Mouse (Mus musculus) hindbrain, embryonic 16.5 days (tissue): ENCODE measurements around the gene 1700025G04Rik. TPM values are rescaled to one million over a fixed set of nuclear protein-coding genes. Genes with fewer than 3 reads are reported as not detected.

ENCODE experiments used
- ATAC-seq: fragments of 200-750 bp; cut with Nextera tagmentation; 2 replicates; pipeline ENCODE4 v1.8.0; 2017; ENCODE audit warnings: moderate TSS enrichment, moderate library complexity
- H3K27ac ChIP-seq: fragments of 300-500 bp; sonication (generic); 2 replicates; pipeline ENCODE4 v1.5.1; 2014; ENCODE audit warnings: low read depth, mild to moderate bottlenecking, control low read depth, low read length, moderate library complexity
- H3K27me3 ChIP-seq: fragments of 300-500 bp; sonication (generic); replicated peaks from 2 replicates; pipeline ENCODE4 v1.6.1; 2014; ENCODE audit warnings: low read length; ENCODE audit not compliant: control insufficient read depth, insufficient read depth
- H3K36me3 ChIP-seq: fragments of 300-500 bp; sonication (generic); 2 replicates; pipeline ENCODE4 v1.6.1; 2014; ENCODE audit warnings: mild to moderate bottlenecking, low read length, moderate library complexity, mixed read lengths; ENCODE audit not compliant: control insufficient read depth, insufficient read depth
- H3K4me1 ChIP-seq: fragments of 300-500 bp; sonication (generic); 2 replicates; pipeline ENCODE4 v1.6.1; 2014; ENCODE audit warnings: low read depth, low read length; ENCODE audit not compliant: control insufficient read depth, insufficient read depth
- H3K4me2 ChIP-seq: fragments of 300-500 bp; sonication (generic); 2 replicates; pipeline ENCODE4 v1.6.1; 2014; ENCODE audit warnings: mild to moderate bottlenecking, low read length, control low read depth, moderate library complexity
- H3K4me3 ChIP-seq: fragments of 300-500 bp; sonication (generic); 2 replicates; pipeline ENCODE4 v1.5.1; 2014; ENCODE audit warnings: mild to moderate bottlenecking, low read length, control low read depth, moderate library complexity
- H3K9ac ChIP-seq: fragments of 300-500 bp; sonication (generic); 2 replicates; pipeline ENCODE4 v1.6.1; 2014; ENCODE audit warnings: low read depth, mild to moderate bottlenecking, control low read depth, low read length, moderate library complexity
- H3K9me3 ChIP-seq: fragments of 300-500 bp; sonication (generic); 2 replicates; pipeline ENCODE4 v1.6.1; 2014; ENCODE audit warnings: mild to moderate bottlenecking, low read length, moderate library complexity; ENCODE audit not compliant: control insufficient read depth
- WGBS: fragments of 180-500 bp; shearing (Covaris S2); extraction: QIAGEN DNeasy Blood & Tissue Kit; methylation state at CpG from one replicate; pipeline ENCODE4 v1.1.7; 2014; 5-methylcytosine and 5-hydroxymethylcytosine counted together
- polyA plus RNA-seq: library from polyadenylated mRNA; unstranded; fragments of >200 nt; fragmentation: Nextera tagmentation; extraction: Ambion mirVana; gene quantifications from 2 replicates; pipeline ENCODE4 v1.2.1, GENCODE M21; 2015

Gene 1700025G04Rik
- polyA plus RNA-seq, 1 experiment from 2014 or later: 24.9 TPM

DNA sequence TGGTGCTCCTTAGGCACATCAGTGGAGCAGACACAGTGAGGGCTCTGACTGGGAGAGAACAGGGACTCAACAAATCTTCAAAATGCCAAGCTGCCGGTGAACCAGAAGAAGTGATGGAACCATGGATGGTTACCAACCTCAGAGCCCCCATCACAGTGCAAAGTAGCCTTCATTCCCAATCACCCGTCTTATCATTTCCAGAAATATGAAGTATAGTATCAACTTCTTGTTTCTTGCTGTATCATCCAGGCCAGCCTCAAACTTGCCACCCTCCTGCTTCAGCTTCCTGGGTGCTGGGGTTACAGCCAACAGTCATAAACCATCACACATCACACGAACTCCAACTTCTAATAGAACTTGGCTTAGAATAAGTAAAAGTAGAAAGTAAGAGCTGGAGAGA lies 73.3 kb downstream of the 1700025G04Rik start:
- WGBS: 97% methylated on average over 3 of the region's 3 CpGs
- Histone ChIP-seq H3K4me2 (no peak overlapping the region), H3K9me3 (no peaks in the 10 kb centered on the region), H3K4me1 (peaks cover 3% of the 10 kb centered on the region; the same call in 1 of the 2 replicates), H3K36me3 (no peaks in the 10 kb centered on the region), H3K4me3 (no peak overlapping the region), H3K27me3 (no peaks in the 10 kb centered on the region), H3K9ac (no peak overlapping the region), H3K27ac (no peak overlapping the region)
- ATAC-seq: no peak

DNA sequence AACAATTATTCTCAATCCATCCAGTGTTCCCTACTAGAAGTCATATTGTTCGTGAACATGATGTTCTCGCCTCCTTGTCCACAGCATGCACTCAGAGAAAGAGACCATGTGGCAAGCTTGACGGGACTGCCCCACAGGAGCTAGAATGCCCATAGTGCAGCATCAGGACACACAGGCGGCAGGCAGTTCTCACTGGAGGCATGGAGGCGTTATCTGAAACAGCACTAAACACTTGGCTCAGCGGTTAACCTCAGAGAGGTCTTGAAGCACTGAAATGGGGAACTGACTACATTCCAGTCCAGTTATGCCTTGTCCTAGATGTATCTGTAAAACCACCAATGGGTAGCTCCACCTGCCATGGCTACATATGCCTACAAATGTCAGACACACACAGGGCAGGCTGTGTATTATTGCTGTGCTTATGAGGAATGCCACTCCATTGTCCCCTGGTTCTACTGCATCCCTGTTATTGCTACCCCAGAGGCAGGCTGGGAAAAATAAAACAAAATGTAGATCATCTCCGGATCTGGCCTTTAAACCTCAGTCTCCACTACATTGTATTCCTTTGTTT lies 74.3 kb downstream of the 1700025G04Rik start:
- H3K9ac ChIP-seq: no peak overlapping the region
- H3K4me2 ChIP-seq: no peak overlapping the region
- no peaks in the 10 kb centered on the region for H3K9me3 ChIP-seq
- no peak overlapping the region for H3K27ac ChIP-seq
- no peak overlapping the region for H3K4me3 ChIP-seq
- H3K4me1 ChIP-seq: peaks cover 3% of the 10 kb centered on the region; the same call in 1 of the 2 replicates
- H3K27me3 ChIP-seq: no peaks in the 10 kb centered on the region
- H3K36me3 ChIP-seq: no peaks in the 10 kb centered on the region
- no peak for ATAC-seq
- 73% methylated on average over 7 of the region's 7 CpGs for WGBS

- no peaks in the 10 kb centered on the region for H3K27me3 ChIP-seq
- H3K9me3 ChIP-seq: no peaks in the 10 kb centered on the region
- no peak overlapping the region for H3K4me3 ChIP-seq
- 82% methylated on average over 5 of the region's 5 CpGs for WGBS
- no peak for ATAC-seq
- H3K36me3 ChIP-seq: no peaks in the 10 kb centered on the region
- no peak overlapping the region for H3K27ac ChIP-seq
- no peaks in the 10 kb centered on the region for H3K4me1 ChIP-seq
- H3K9ac ChIP-seq: no peak overlapping the region
- H3K4me2 ChIP-seq: no peak overlapping the region
Measured at GRCm38 (mm10) chr1:152011741-152012140, 78.2 kb downstream of the 1700025G04Rik start.

- Histone ChIP-seq H3K36me3 (0 out of 2 replicates have a peak, but pooled peaks cover 3% of the 10 kb centered on the region), H3K4me1 (no peaks in the 10 kb centered on the region), H3K4me2 (no peak overlapping the region), H3K27ac (no peak overlapping the region), H3K9me3 (no peaks in the 10 kb centered on the region), H3K9ac (no peak overlapping the region), H3K4me3 (no peak overlapping the region), H3K27me3 (no peaks in the 10 kb centered on the region)
- WGBS: 74% methylated on average over 13 of the region's 13 CpGs
- ATAC-seq: peak; percentile 18; the same call in 1 of the 2 replicates
Measured at GRCm38 (mm10) chr1:152010251-152010980, 79.5 kb downstream of the 1700025G04Rik start.

GRCm38 (mm10) chr1:152008473-152008991 lies 81.4 kb downstream of the 1700025G04Rik start:
- Histone ChIP-seq H3K4me1 (no peaks in the 10 kb centered on the region), H3K4me2 (no peak overlapping the region), H3K27me3 (no peaks in the 10 kb centered on the region), H3K36me3 (0 out of 2 replicates have a peak, but pooled peaks cover 3% of the 10 kb centered on the region), H3K9me3 (no peaks in the 10 kb centered on the region), H3K4me3 (no peak overlapping the region), H3K9ac (no peak overlapping the region), H3K27ac (no peak overlapping the region)
- peak; percentile 68 for ATAC-seq
- 64% methylated on average over 8 of the region's 8 CpGs for WGBS

DNA sequence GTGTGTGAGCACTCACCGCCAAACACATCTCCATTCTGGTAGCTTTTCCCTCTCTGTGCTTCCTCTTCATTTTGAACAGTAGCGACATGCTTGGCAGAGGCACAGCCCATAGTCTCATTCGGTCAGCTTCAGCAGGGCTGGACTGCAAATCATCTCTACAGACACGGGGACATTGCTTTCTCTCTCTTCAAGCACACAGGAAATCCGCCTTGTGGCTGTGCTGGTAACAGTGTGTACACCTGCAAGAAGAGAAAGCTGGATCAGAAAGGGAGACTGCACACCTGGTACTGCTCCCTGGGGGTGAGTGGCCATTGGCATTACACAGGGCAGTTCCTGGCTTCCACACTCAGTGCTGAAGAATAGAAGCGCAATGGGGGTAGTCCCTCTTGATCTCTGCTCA lies 83.4 kb downstream of the 1700025G04Rik start:
- Histone ChIP-seq H3K27ac (no peak overlapping the region), H3K9ac (no peak overlapping the region), H3K36me3 (0 out of 2 replicates have a peak, but pooled peaks cover 3% of the 10 kb centered on the region), H3K4me3 (no peak overlapping the region), H3K4me1 (no peaks in the 10 kb centered on the region), H3K27me3 (no peaks in the 10 kb centered on the region), H3K9me3 (no peaks in the 10 kb centered on the region), H3K4me2 (no peak overlapping the region)
- no peak for ATAC-seq
- 93% methylated on average over 6 of the region's 6 CpGs for WGBS

DNA sequence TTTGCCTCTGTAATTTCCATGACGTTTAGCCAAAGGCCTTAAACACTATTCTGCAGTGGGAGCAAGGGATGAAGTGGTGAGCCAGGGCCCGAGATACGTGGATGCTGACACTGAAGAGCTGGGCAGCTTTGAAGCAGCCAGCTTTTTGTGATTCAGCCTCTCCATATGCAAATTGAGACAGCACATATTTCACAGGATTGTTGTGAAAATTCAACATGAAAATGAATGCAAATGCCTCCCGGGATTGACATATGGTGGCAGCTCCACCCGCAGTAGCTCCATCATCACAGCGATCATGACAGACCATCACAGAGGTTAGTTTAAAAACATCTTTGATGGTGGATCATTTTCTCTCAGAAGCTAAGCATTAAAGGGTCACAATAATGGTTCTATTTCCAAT lies 85.4 kb downstream of the 1700025G04Rik start:
- Histone ChIP-seq H3K27ac (no peak overlapping the region; the same call in 1 of the 2 replicates), H3K4me1 (no peaks in the 10 kb centered on the region; the same call in 1 of the 2 replicates), H3K9ac (no peak overlapping the region), H3K4me3 (no peak overlapping the region), H3K36me3 (0 out of 2 replicates have a peak, but pooled peaks cover 3% of the 10 kb centered on the region), H3K9me3 (no peaks in the 10 kb centered on the region), H3K27me3 (no peaks in the 10 kb centered on the region), H3K4me2 (no peak overlapping the region)
- no peak for ATAC-seq
- WGBS: 47% methylated on average over 6 of the region's 6 CpGs

GRCm38 (mm10) chr1:152000461-152000860 lies 89.5 kb downstream of the 1700025G04Rik start:
- 77% methylated on average over 5 of the region's 5 CpGs for WGBS
- no peaks in the 10 kb centered on the region for H3K36me3 ChIP-seq
- H3K9me3 ChIP-seq: no peaks in the 10 kb centered on the region
- peaks cover 2% of the 10 kb centered on the region for H3K4me1 ChIP-seq
- no peaks in the 10 kb centered on the region for H3K27me3 ChIP-seq
- no peak overlapping the region for H3K4me3 ChIP-seq
- no peak for ATAC-seq
- H3K4me2 ChIP-seq: no peak overlapping the region
- no peak overlapping the region for H3K27ac ChIP-seq
- no peak overlapping the region for H3K9ac ChIP-seq

GRCm38 (mm10) chr1:151999424-151999842 lies 90.5 kb downstream of the 1700025G04Rik start:
- WGBS: 73% methylated on average over 7 of the region's 7 CpGs
- Histone ChIP-seq H3K27me3 (no peaks in the 10 kb centered on the region), H3K9ac (no peak overlapping the region), H3K36me3 (no peaks in the 10 kb centered on the region), H3K9me3 (no peaks in the 10 kb centered on the region), H3K27ac (no peak overlapping the region), H3K4me3 (no peak overlapping the region), H3K4me2 (no peak overlapping the region), H3K4me1 (peaks cover 2% of the 10 kb centered on the region)
- no peak for ATAC-seq
